7 mouse cellular contexts compared by ENCODE assay signal in genomic region chr4:128891157-128891556, GRCm38 (mm10). TPM values are rescaled to one million over a fixed set of nuclear protein-coding genes. Genes with fewer than 3 reads are reported as not detected.
DNase-seq lines count a peak whose midpoint lies in the region; ATAC-seq lines count a peak whose summit lies in the region.

No protein-coding gene starts in this region.

- H3K9me3 ChIP-seq in lung, embryonic 15.5 days: no peaks in the 10 kb centered on the region

- no peak overlapping the region for H3K4me3 ChIP-seq in lung, embryonic 15.5 days

- DNase-seq in MN1 (ENCODE audit: low spot score): peak; percentile 51
- DNase-seq in adrenal gland, postnatal 10 days: peak; percentile 49
- peak; percentile 48 for DNase-seq in heart, adult 8-10 months (ENCODE audit: low spot score)
- peak; percentile 83 for DNase-seq in kidney, postnatal 14 days
- DNase-seq in thymus, postnatal 0 days (ENCODE audit: low spot score): no peak
- no peak for DNase-seq in natural killer cell, adult 2 months (ENCODE audit: low spot score in 2 of 2)

- no peak overlapping the region for H3K4me2 ChIP-seq in lung, embryonic 15.5 days

- H3K4me1 ChIP-seq in lung, embryonic 15.5 days: peaks cover 34% of the 10 kb centered on the region

- H3K9ac ChIP-seq in lung, embryonic 15.5 days: no peak overlapping the region

- whole genome bisulfite sequencing in lung, embryonic 15.5 days: 0% methylated on average over 1 of the region's 1 CpGs

- H3K27ac ChIP-seq in lung, embryonic 15.5 days: peak overlapping the region; percentile 67

- ATAC-seq in lung, embryonic 15.5 days (ENCODE audit: borderline replicate concordance, extremely low read depth, low FRiP score, low TSS enrichment): peak; percentile 75

- H3K36me3 ChIP-seq in lung, embryonic 15.5 days: no peaks in the 10 kb centered on the region; the same call in 1 of the 2 replicates

- no peaks in the 10 kb centered on the region for H3K27me3 ChIP-seq in lung, embryonic 15.5 days

RNA-seq across cellular contexts. Expression of gene Trim62, which starts 7.8 kb away (rescaled TPM):
- 10 to 100 TPM; 10.6 to 11.5 TPM for total RNA-seq in adrenal gland, postnatal 10 days (2021)
- 1 to 10 TPM in 3 of 4 experiments, under 1 TPM in 1; 0.97 to 1.1 (median 1.0) TPM for total RNA-seq in heart, adult 8-10 months (2022)
- 5.0 and 5.7 TPM in 2 replicates for polyA plus RNA-seq in lung, embryonic 15.5 days (2015; fragmentation: Nextera tagmentation; extraction: Ambion mirVana)
- polyA plus RNA-seq in thymus, postnatal 0 days (2015; fragmentation: Nextera tagmentation; extraction: Ambion mirVana): 0.84 and 1.0 TPM in 2 replicates

Comparison
In these comparisons a context has a peak if more than half of its experiments do, and no peak if none do; other contexts are left out.
1. DNase-seq: peak in MN1 (single experiment), adrenal gland, postnatal 10 days (single experiment), heart, adult 8-10 months (single experiment) and kidney, postnatal 14 days (single experiment); none in thymus, postnatal 0 days (single experiment) and natural killer cell, adult 2 months (0 of 2).
2. RNA of gene Trim62, which starts 7.8 kb away (total RNA-seq): 10.6 to 11.5 TPM in adrenal gland, postnatal 10 days; 0.97 to 1.1 TPM in heart, adult 8-10 months; every median in the first group is over 4 times any median in the second.